Mouse (Mus musculus) testis, postnatal 14 days (tissue): ENCODE results near the gene Ms4a18.
A peak's percentile ranks its signal among the peaks of the same experiment; 100 is the strongest.

ENCODE experiments used
- DNase-seq: peaks from one replicate; pipeline ENCODE4 v3.0.0; 2021; ENCODE audit warnings: low spot score

Ms4a18 gene

GRCm38 (mm10) chr19:10983146-10983545, 34.7 kb downstream of the Ms4a18 start:
- no peak for DNase-seq

GRCm38 (mm10) chr19:10980210-10980609, 37.6 kb downstream of the Ms4a18 start:
- DNase-seq, result no peak

DNA sequence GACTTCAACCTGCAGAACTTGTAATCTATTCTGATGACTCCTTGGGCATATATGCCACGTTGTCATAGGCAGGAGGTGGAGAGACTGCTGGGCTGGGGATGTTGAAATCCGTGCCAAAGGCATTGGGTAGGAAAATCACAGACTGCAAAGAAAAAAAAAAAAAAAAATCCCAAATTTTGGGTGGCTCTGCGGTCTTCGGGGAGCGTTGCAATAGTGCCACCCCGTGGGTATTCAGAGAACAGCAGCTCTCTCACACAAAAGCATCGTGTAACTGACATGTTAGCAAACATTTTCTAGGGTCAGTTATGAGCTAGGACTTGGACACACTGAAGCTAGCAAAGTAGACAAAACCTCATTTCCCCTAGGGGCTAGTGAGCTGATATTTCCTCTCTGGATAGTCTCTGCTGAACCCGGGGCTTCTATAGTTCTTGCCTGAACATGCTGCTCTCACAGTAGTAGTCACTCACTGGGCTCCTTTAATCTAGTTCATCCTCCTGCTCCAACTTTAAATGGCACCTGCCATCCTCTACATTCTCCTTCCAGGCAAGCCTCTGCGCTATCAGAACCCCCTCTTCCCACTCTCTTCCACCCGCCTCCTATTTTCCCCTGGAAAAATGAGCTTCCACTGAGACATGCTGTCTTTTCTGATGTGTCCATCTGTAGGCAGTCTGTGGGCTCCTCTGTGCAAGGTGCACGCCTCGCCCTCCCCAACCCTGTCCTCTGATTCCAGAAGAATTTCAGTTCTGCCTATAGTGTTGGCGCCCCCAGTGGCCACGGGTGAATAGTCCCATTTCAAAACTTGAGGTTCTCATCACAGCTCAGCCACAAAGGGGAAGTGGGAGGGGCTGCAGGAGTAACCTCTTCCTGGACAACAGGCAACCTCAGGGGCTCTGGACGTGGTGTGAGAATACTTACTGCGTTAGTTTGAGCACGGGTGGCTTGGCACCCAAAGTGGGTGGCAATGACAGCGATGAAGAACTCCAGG, 38.4 kb downstream of the Ms4a18 start:
- peak; percentile 51 for DNase-seq

- DNase-seq, result no peak
Observed at GRCm38 (mm10) chr19:10976318-10976717, 41.5 kb downstream of the Ms4a18 start.

- no peak for DNase-seq
Observed at GRCm38 (mm10) chr19:10975187-10975586, 42.6 kb downstream of the Ms4a18 start.

GRCm38 (mm10) chr19:10974238-10974865, 43.5 kb downstream of the Ms4a18 start, which contains the start of gene Ms4a10:
TSS of gene Ms4a10 (minus strand) at chr19:10974670.
- DNase-seq, result no peak

GRCm38 (mm10) chr19:10973187-10973586, 44.6 kb downstream of the Ms4a18 start:
- DNase-seq, result no peak

DNA sequence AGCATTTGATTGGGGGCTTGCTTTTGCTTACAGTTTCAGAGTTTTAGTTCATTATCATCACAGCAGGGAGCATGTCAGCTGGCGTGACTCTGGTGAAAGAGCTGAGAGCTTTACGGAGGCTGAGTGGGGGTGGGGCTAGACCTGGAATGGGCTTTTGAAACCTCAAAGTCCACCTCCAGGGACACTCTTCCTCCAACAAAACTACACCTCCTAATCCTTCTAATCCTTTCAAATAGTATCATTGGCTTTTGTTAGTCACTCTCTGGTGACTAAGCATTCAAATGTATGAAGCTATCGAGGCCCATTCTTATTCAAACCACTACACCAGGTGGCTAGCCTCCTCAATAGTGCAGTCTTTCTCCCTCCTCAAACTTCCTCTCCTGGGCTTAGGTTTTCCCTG, 45.2 kb downstream of the Ms4a18 start:
- no peak for DNase-seq

GRCm38 (mm10) chr19:10970457-10970856, 47.4 kb downstream of the Ms4a18 start:
- no peak for DNase-seq

DNA sequence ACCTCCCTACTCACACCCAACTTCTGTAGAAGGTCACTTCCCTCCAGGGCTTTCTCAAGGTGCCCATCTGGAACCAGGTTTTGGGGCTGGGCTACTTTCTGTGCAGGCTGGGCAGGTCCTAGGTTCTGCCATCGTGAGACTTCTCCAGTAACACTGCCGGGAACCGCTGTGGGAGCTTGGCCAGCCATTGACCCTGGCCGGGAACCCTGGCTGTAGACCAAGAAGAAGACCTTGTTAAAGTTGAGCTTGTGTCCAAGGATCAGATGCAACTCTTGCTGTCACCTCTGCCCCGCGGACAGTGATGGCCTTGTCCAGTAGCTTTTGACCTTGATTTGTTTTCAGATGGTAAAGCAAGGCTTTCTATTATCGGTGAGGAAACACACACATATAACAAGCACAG, 49.3 kb downstream of the Ms4a18 start:
- peak; percentile 53 for DNase-seq

DNA sequence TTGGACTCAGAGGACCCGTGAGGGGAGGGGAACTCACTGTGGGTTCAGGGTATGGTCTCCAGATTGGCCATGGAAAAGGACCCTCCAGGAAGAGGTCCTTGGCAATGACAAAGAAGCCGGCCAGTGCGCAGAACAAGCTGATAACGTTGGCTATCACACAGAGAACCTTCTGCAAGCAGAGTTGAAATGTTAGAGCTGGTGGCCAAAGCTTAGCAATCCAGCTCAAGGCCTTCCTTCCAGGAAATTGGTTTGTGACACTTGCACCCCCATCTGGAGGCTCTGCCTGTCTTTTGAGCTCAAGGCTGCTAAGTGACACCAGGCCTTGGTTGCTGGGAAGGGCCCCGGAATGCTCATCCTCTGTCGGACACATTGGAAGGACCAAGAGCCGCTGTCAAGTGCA, 52.1 kb downstream of the Ms4a18 start:
- DNase-seq, result peak; percentile 66

GRCm38 (mm10) chr19:10959978-10960346, 57.9 kb downstream of the Ms4a18 start:
- DNase-seq, result no peak

DNA sequence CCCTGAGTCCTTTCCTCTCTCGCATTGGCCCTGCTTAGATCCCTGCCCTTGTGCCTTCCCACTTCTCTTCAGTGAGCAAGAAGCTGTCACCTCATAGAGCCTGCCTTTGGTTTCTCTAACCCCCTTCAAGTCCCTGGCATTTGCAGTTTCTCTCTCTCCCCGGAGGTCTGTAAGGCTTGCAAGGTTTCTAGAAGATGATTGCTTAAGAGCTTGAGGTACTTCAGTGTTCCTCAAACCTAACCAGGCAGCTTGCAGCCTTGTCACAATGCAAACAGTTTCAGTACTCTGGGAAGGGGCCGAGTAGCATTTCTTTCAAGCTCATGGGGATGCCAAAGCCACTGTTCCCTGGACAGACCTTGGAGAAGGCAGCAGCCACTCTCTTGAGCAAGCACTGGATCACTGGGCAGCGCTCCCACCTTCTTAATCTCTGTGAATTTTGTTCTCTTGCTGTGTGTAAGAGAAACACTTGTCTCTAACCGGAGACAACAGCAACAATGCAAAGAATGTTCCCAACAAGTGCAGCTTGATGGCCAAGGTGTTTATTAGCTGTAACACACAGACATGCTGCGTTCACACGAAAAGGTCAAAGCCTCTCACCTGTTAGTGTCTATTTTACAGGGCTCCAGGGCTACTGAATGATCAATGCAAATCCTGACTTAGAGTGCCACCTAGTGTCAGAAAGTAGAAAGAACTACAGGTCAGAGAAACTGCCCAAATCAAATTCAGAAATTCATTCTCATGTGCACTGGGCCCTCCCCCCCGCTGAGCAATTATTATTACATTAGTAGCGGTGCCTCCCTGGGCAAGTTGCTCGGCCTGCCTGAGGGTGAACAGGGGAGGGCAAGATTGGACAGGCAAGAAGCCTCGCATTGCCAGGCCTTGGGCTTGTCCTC, 58.5 kb downstream of the Ms4a18 start:
- DNase-seq, result no peak

DNA sequence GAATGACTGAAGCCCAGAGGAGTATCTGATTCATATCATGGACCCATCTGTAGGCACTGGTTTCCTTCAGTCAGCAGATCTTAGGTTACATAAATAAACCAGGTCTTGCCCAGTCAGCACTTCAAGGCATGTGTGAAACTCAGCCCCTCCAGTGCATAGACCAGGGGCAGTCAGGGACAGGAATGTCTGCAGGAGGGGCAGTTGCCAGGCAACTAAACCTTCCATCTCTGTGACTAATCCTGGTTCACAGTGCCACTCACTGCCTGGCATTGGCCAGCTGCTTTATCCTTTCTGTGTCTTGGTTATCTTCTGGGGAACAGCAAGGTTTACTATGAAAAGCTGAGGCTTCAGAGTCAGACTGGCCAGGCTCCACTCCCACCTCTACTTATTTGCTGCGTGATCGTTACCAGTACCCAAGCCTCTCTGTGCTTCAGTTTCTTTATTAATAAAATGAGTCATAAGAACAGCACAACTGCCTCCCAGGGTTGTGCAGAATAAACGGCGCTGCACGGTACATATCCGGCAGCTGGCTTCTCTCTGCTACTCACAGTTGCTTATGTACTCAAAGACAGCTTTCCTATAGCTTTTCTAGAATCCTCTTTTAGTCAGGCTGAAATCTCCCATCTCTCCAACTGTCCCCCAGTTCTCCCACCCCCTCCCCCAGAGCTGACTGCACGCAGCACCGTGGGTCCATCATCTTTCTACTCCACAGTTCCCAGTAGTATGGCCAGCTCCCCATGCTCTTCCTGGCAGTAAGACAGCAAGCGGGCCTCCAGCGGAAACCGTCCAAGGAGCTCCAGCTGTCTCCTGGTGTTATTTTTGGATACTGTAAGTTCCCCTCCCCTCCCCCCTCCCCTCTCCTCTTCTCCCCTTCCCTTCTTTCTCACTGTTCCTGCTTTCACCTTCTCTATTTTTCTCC, 65.6 kb downstream of the Ms4a18 start:
- no peak for DNase-seq

GRCm38 (mm10) chr19:10949558-10949957, 68.3 kb downstream of the Ms4a18 start:
- DNase-seq, result no peak

- peak; percentile 96 for DNase-seq
Observed at GRCm38 (mm10) chr19:10949112-10949511, 68.7 kb downstream of the Ms4a18 start, which contains the start of gene Ccdc86. TSS of gene Ccdc86 (minus strand) at chr19:10949266.

DNA sequence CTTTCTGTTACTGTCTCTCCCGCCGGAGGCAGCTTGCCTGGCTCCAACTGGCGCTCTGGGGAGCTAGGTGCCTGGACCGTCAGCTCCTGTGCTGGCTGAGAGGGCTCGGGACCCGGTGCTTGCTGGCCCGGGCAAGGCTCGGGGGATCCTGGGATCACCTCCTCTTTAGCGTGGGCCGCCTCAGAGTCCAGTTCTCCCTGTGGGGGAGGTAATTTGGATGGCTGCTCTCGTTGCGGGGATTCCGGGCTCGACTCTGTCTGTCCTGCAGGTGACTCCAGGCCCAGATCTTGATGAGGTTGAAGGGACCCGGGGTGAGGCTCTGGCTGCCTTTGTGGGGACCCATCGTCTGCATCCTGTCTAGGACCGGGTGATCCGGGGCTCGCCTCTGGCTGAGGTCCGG, 69.4 kb downstream of the Ms4a18 start:
- no peak for DNase-seq

GRCm38 (mm10) chr19:10947219-10947618, 70.6 kb downstream of the Ms4a18 start:
- no peak for DNase-seq
